Mouse (Mus musculus) urinary bladder, postnatal 36 days (tissue): ENCODE measurements around the gene Trem3.
A peak's percentile ranks its signal among the peaks of the same experiment; 100 is the strongest.

Source experiments
- DNase-seq, 2 experiments: peaks; one replicate each; pipeline ENCODE4 v3.0.0; 2022; ENCODE audit warnings: low spot score in 2 of 2, mixed read lengths in 1 of 2

Trem3 gene

DNA sequence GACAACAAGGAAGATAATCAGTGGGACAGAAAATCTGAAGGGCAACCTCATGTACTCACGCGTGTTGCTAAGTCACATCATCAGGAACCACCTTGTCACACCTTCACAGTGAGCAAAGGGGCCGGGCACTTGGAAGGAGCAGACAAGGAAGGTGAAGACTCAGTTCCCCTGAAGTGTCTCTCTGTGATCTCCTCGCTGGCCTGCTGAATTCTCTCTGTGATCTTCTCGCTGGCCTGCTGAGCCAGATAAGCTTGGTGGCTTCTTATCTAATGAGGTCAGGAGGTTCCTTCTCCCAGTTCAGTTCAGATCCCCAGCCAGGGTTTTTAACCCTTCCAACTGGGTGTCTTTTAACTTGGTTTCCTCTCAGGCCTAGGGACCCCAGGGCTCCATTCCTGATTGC is 24.6 kb downstream of the Trem3 start:
- DNase-seq = no peak

- DNase-seq = no peak
These were observed 25.0 kb downstream of the Trem3 start for GRCm38 (mm10) chr17:48272598-48272997.

- no peak for DNase-seq
These were observed 26.5 kb downstream of the Trem3 start for GRCm38 (mm10) chr17:48274098-48274497.

DNA sequence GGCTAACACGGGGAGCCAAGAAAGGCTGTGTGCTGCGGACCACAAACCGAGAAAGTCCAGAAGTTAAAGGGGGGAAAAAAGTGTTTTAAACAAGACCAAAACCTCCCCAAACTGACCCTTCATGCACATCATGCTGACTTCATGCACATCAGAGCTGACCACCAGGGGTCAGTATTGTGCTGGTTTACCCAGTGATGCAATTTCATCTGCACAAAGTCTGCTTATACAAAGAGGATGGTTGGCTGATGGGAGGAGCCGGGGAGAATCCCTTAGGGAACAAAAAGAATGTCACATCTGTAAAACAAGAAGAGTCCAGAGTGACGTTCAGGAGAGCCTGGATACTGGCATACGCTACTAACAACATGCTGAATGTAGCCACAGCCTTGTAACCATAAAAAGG is 27.3 kb downstream of the Trem3 start:
- DNase-seq = peak; percentile 59 to 69

DNA sequence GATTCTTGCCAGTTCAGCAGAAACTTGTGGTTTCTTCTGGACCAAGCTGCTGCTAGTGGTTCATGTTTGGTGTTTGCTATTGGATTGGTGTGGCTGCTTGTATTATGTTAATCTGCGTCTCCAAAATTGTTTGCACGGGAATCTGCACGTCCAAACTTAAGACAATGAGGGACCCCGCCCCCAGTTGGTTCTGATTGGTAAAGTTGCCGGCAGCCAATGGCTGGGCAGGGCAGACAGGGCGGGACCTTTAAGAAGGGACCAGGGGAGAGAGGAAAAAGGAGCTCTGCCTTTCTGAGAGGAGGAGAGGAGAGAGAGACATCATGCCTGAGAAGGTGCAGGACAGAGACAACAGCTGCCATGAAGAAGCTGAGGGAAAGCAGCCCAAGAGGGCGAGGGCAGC is 28.2 kb downstream of the Trem3 start:
- DNase-seq = no peak

- no peak for DNase-seq
These were observed 30.8 kb downstream of the Trem3 start for GRCm38 (mm10) chr17:48278381-48278780.

GRCm38 (mm10) chr17:48279002-48279401 is 31.4 kb downstream of the Trem3 start:
- DNase-seq = no peak

DNA sequence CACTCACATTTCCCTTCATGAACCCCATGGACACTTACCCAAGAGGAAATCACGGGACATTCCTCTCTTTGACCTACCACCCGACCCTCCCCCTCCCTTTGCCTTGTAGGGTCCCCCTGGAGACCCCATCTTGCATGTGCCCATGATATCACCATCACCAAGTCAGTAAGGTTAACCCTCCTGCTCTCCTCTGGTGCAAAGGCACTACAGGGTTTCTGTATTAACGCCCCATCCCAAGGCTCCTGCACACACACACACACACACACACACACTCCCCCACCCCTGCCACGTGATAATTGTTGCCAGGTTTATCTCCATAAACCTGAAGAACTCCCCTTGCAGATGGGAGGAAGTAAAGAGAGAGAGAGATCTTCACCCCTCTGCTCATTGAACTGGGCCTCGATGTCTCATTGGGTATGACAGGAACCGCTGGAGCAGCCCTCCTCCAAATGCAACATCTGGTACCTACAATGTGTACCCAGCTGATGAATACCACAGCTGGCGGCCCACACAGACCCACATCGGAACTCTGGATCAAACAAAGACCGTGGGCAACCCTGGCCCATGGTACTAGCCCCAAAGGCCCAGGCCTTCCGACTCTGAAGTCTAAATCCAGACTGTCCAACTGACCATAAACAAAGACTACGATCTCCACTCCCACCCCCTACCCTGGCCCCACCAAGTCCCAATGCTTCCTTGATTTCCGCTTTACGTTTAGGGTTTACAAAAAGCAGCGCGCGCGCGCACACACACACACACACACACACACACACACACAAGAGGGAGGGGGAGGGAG is 33.6 kb downstream of the Trem3 start:
- DNase-seq = no peak

DNA sequence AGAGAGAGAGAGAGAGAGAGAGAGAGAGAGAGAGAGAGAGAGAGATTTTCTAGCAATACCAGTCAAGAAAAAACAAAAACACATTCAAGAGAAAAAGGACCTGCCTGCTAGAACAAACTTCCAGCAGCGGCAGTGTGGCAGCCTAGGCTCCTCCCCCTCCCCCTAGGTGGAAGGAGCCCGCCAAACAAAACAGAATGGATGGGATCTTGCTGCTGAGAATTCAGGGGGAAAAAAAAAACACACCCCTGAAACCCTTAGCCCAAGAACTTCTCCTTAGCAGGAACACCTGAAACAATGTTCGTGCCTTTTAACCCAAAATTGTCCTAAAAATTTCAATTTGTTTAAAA is 34.1 kb downstream of the Trem3 start:
- DNase-seq = no peak

- DNase-seq = no peak
These were observed 39.2 kb downstream of the Trem3 start for GRCm38 (mm10) chr17:48286765-48287164.

DNA sequence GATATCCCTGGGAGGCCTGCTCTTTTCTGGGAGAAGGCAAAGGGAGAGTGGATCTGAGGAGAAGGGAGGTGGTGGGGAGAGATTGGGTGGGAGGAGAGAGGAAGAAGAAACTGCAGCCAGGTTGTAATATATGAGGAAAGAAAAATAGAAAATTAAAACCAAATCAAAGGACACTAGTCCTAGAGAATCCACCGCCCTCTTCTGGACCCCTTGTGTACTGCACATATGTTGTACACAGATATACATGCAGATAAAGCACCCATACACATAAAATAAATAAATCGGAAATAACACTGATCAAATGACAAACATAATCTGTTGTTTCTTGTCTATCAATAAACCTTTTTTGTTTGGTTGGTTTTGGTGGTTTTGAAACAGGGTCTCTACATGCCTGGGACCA is 39.7 kb downstream of the Trem3 start:
- DNase-seq = no peak

DNA sequence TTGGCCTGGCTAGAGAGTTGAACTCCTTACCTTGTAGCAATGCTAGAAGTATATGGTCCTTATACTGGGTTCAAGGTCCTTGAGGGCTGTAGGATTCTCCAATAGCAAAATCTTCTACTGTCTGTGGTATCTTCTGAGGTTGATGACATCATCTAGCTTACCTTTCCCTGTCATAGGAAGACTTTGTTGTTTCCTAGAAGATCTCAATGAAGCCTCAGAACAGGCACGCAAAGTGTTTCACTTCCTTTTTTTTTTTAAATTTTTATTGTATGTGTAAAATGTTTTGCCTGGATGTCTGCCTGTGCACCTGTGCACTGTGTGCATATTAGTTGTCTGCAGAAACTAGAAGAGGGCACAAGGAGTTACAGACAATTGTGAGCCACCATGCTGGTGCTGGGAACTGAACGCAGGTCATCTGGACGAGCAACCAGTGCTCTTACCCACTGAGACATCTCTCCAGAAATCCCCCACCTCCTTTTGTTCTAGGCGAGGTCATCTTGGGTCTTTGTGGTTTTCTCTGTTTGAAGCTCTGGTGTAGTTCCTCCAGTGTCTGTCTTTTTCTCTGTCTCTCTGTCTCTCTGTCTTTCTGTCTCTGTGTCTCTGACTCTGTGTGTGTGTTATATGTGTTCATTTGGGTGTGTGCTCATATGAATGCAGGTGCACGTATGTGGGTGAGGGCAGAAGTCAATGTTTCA is 46.1 kb downstream of the Trem3 start:
- DNase-seq = no peak

GRCm38 (mm10) chr17:48299203-48299602 is 51.6 kb downstream of the Trem3 start, which contains the start of gene Treml2:
Gene Treml2, plus strand, starts transcription at chr17:48299498.
- no peak for DNase-seq

DNA sequence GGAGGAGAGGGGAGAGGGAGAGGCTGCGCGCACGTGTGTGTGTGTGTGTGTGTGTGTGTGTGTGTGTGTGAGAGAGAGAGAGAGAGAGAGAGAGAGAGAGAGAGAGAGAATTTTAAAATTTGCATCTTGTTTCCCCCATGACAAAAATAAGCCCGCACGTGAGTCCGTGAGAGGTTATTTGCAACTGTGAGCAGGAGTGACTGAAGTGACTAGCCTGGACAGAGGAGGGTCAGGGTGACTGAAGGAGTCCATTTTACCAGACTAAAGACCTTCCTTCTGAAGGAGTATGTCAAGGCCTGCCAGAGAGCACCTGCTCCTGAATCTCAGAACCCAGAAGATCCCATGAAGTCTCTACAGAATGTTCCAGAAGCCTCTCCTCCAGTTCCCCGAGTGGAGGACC is 52.2 kb downstream of the Trem3 start:
- no peak for DNase-seq

- no peak for DNase-seq
These were observed 52.6 kb downstream of the Trem3 start for GRCm38 (mm10) chr17:48300199-48300598.

DNA sequence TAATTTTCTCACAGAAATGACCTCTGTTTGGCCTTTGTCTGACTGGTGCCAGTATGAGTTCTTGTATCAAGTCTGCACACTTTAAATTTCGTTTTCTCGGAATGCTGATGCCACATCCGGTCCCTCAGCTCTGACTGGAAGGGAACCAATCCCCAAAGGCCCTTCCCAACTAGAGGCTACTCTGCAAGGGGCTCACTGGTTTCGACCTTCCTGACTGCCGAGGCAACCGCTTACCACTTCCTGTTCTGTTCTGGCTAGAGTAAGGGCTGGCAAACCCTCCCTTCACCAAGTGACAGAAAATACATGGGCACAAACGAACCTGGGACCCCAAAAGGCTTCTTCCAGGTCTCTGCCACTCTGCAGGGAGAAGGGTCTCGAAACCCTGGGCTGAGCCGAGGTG is 53.3 kb downstream of the Trem3 start:
- no peak for DNase-seq

DNA sequence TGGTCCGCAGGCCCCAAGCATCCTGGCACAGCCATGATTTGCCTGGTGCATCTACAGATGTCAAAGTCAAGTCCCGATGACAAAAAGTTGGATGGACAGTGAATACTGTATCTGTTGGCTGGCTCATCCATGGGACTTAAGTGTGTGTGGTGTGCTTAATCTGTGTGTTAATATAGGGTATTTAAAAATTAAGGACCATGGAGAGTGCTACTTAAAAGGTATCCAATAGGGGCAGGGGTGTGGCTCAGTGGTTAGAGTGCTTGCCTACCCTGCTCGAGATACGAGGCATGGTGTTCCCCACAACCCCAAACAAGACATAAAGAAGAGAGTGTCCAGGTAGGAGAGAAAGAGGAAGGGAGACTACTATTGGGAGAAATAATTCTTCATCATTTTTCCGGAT is 54.2 kb downstream of the Trem3 start:
- no peak for DNase-seq
